Mouse (Mus musculus): Measurements from ENCODE around the gene Usp19. TPM values are rescaled to one million over a fixed set of nuclear protein-coding genes. Genes with fewer than 3 reads are reported as not detected.

Gene Usp19
- total and polyA plus RNA-seq, 3 experiments, result 44.7 to 197 (median 87.7) TPM

DNA sequence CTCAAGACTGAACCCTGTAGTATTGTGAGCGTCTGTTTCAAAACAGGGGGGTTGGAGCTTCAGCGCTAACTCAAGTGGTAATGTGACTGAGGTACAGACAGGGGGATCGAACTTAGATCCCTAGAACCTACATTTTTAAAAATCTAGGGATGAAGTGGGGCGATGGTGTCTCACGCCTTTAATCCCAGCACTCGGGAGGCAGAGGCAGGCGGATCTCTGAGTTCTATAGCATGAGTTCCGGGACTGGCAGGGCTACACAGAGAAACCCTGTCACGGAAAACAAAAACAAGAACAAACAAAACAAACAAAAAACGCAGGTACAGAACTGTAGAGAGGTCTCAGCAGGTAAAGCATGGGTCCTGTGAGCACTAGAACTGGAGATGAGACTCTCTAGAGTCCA is 33.4 kb upstream of the Usp19 start:
- peaks cover 11% of the 10 kb centered on the region for H3K36me3 ChIP-seq (replicated peaks)
- no peak overlapping the region for H3K4me3 ChIP-seq (ENCODE audit: low read depth, low read length)
- peaks cover 67% of the 10 kb centered on the region for H3K4me1 ChIP-seq (ENCODE audit: insufficient read depth, low read depth, low read length)
- H3K27me3 ChIP-seq (ENCODE audit: insufficient read depth, low read length), result no peaks in the 10 kb centered on the region
- no peaks in the 10 kb centered on the region for H3K9me3 ChIP-seq (replicated peaks)
- ATAC-seq (ENCODE audit: extremely low read depth, insufficient number of reproducible peaks, low FRiP score, poor library complexity, severe bottlenecking) (no peak), DNase-seq (ENCODE audit: low spot score) (no peak)
- TF ChIP-seq GATA1 (IDR thresholded peaks at IDR 0.05; ENCODE audit: borderline replicate concordance, low read length) (no peak), GATA2 (IDR thresholded peaks at IDR 0.05; ENCODE audit: borderline replicate concordance, low read depth, low read length) (no peak), POLR2AphosphoS5 (IDR thresholded peaks at IDR 0.05; ENCODE audit: insufficient replicate concordance, low read depth, low read length) (no peak), CTCF (IDR thresholded peaks at IDR 0.05; ENCODE audit: low read depth, low read length) (no peak), TAL1 (conservative IDR thresholded peaks at IDR 0.05; ENCODE audit: low read depth, low read length) (no peak)

DNA sequence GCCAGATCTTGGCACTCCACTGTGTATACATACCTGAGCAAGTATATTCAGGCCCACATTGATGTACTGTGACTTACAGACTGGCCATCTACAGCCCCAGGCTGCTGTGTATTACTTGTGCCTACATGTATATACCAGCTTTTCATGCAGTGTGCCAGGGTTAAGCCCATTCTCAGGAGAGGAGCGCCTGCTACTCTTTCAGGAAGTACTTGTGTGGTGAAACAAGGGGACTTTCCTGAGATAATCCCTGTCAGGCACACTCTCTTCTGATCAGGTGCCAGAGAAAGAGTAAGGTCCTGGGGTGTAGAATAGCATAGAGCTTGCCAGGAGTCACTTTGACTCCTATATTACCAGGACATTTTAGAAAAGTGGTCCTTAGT is 30.5 kb upstream of the Usp19 start:
- H3K4me3 ChIP-seq (ENCODE audit: low read depth, low read length), result peak overlapping the region; percentile 88
- ATAC-seq (ENCODE audit: extremely low read depth, insufficient number of reproducible peaks, low FRiP score, poor library complexity, severe bottlenecking) (no peak), DNase-seq (ENCODE audit: low spot score) (no peak)
- H3K9me3 ChIP-seq (replicated peaks), result no peaks in the 10 kb centered on the region
- peaks cover 41% of the 10 kb centered on the region for H3K36me3 ChIP-seq (replicated peaks)
- H3K4me1 ChIP-seq (ENCODE audit: insufficient read depth, low read depth, low read length), result peaks cover 62% of the 10 kb centered on the region
- no peak for TF ChIP-seq POLR2AphosphoS5 (IDR thresholded peaks at IDR 0.05; ENCODE audit: insufficient replicate concordance, low read depth, low read length)
- TF ChIP-seq GATA1 (IDR thresholded peaks at IDR 0.05; ENCODE audit: borderline replicate concordance, low read length), result no peak
- no peak for TF ChIP-seq CTCF (IDR thresholded peaks at IDR 0.05; ENCODE audit: low read depth, low read length)
- TF ChIP-seq GATA2 (IDR thresholded peaks at IDR 0.05; ENCODE audit: borderline replicate concordance, low read depth, low read length), result no peak
- no peak for TF ChIP-seq TAL1 (conservative IDR thresholded peaks at IDR 0.05; ENCODE audit: low read depth, low read length)
- H3K27me3 ChIP-seq (ENCODE audit: insufficient read depth, low read length), result no peaks in the 10 kb centered on the region

DNA sequence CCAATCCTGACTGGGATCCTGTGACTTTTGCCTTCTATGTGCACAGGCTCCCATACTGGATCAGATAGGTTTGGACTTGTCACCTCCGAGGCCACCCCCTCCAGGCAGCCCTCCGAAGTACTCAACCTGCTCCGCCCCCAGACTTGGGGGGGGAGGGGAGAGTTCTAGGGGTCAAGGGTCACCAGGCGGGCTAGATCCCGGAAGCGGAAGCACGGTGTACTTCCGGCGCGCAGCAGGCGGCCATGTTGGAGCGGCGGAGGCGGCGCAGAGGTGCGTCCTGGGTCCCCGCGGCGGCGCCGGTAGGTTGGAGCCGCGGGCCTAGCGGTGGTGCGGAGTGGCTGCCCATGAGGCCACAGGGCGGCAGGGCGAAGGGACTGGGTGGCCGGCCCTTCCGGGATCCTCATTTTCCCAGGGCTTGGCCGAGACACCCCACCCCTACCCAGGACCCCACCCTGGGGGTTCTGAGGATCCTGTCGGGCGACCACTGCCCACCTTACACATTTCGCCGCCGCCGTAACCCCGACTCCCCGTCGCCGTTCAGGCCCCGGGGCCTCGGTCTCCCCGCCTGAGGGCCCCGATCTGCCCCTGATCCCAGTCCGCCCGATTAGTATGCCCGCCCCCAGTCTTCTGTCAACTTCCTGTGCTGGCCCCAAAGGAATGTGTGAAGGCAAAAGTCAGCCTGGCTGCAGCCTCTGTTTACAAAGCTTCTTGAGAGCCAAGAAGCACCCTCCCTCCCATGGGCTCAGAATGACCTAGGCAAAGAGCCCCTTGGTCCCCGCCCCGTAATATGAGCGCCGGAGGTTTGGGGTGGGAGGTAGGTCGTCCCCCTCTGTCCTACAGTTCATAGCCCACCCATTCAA is 29.9 kb upstream of the Usp19 start, which contains the start of gene Ccdc71:
Gene Ccdc71 (plus strand): TSS at position 209 of the 860 bp plus-strand sequence.
- peak; percentile 77 for DNase-seq (ENCODE audit: low spot score)
- ATAC-seq (ENCODE audit: extremely low read depth, insufficient number of reproducible peaks, low FRiP score, poor library complexity, severe bottlenecking), result peak; percentile 82
- H3K4me3 ChIP-seq (ENCODE audit: low read depth, low read length), result peak within 1 kb of the TSS; percentile 88
- no peaks in the 10 kb centered on the region for H3K27me3 ChIP-seq (ENCODE audit: insufficient read depth, low read length)
- no peaks in the 10 kb centered on the region for H3K9me3 ChIP-seq (replicated peaks)
- peaks cover 47% of the 10 kb centered on the region for H3K36me3 ChIP-seq (replicated peaks)
- no peak for TF ChIP-seq CTCF (IDR thresholded peaks at IDR 0.05; ENCODE audit: low read depth, low read length)
- TF ChIP-seq TAL1 (conservative IDR thresholded peaks at IDR 0.05; ENCODE audit: low read depth, low read length), result no peak
- no peak for TF ChIP-seq GATA2 (IDR thresholded peaks at IDR 0.05; ENCODE audit: borderline replicate concordance, low read depth, low read length)
- TF ChIP-seq GATA1 (IDR thresholded peaks at IDR 0.05; ENCODE audit: borderline replicate concordance, low read length), result no peak
- TF ChIP-seq POLR2AphosphoS5 (IDR thresholded peaks at IDR 0.05; ENCODE audit: insufficient replicate concordance, low read depth, low read length), result no peak
- peaks cover 59% of the 10 kb centered on the region for H3K4me1 ChIP-seq (ENCODE audit: insufficient read depth, low read depth, low read length)

DNA sequence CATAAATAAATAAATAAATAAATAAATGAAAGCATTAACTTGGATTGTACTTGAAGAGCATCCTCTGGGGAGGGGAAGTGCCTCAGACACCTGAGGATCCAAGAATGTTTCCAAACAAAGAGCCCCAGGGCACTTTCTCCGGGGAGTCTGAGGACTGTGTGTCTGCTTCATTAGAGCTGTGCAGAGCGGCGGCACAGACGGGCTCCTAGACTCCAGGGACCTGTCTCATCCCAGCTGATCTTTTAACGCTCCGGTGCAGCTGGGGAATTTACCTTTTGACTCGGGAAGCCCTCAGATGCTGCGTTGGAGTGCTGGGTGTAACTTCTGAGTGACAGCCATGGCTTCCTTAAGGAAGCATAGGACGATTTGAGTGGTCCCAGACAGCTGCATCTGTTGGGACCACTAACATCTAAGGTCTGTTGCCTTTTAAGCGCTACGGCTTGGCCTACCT is 29.2 kb upstream of the Usp19 start, which contains the start of gene Klhdc8b:
Gene Klhdc8b (minus strand): TSS at position 401 of the 451 bp plus-strand sequence.
- Histone ChIP-seq H3K4me1 (ENCODE audit: insufficient read depth, low read depth, low read length) (peaks cover 52% of the 10 kb centered on the region), H3K4me3 (ENCODE audit: low read depth, low read length) (peak within 1 kb of the TSS; percentile 88), H3K9me3 (replicated peaks) (no peaks in the 10 kb centered on the region), H3K27me3 (ENCODE audit: insufficient read depth, low read length) (no peaks in the 10 kb centered on the region), H3K36me3 (replicated peaks) (peaks cover 52% of the 10 kb centered on the region)
- DNase-seq (ENCODE audit: low spot score), result no peak
- ATAC-seq (ENCODE audit: extremely low read depth, insufficient number of reproducible peaks, low FRiP score, poor library complexity, severe bottlenecking), result no peak
- TF ChIP-seq GATA2 (IDR thresholded peaks at IDR 0.05; ENCODE audit: borderline replicate concordance, low read depth, low read length), result no peak
- TF ChIP-seq CTCF (IDR thresholded peaks at IDR 0.05; ENCODE audit: low read depth, low read length), result no peak
- TF ChIP-seq TAL1 (conservative IDR thresholded peaks at IDR 0.05; ENCODE audit: low read depth, low read length), result no peak
- no peak for TF ChIP-seq POLR2AphosphoS5 (IDR thresholded peaks at IDR 0.05; ENCODE audit: insufficient replicate concordance, low read depth, low read length)
- TF ChIP-seq GATA1 (IDR thresholded peaks at IDR 0.05; ENCODE audit: borderline replicate concordance, low read length), result no peak

DNA sequence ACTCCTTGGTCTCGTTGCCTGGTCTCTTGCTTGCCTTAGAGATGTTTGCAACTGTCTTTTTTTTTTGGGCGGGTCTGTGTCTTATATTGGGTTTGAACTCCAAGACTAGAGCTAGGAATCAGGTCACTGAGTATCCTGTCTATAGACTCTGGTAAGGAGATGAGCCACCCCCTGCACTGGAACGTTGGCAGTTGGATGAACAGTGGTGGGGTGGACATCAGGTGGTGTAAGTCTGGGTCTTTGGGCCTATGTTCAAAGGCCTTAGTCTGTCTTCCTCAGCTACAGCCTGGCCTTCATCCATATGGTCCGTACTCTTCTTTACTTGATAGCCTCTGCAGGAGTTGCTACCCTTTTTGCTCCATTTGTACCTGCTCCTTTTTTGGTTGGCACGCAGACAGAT is 28.7 kb upstream of the Usp19 start:
- peak overlapping the region; percentile 88 for H3K4me3 ChIP-seq (ENCODE audit: low read depth, low read length)
- H3K36me3 ChIP-seq (replicated peaks), result peaks cover 54% of the 10 kb centered on the region

DNA sequence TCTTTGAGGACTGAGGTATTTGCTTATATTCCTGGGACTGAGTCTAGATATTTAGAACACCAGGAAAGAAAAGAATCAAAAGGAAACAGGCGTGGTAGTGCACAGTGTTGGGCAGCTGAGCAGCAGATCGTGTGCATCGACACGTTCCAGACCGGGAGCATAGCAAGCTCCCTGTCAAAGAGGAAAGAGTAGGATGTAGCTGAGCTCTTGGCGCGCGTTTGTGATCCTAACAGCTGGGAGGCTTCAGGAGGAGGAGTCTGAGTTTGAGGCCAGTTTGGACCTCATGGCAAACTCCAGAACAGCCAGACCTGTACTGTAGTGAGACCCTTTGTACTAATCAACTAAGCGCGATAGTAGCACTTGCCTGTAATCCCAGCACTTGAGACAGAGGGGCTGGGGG is 28.2 kb upstream of the Usp19 start:
- H3K36me3 ChIP-seq (replicated peaks), result peaks cover 59% of the 10 kb centered on the region
- H3K27me3 ChIP-seq (ENCODE audit: insufficient read depth, low read length), result no peaks in the 10 kb centered on the region
- peaks cover 47% of the 10 kb centered on the region for H3K4me1 ChIP-seq (ENCODE audit: insufficient read depth, low read depth, low read length)
- no peak for TF ChIP-seq GATA2 (IDR thresholded peaks at IDR 0.05; ENCODE audit: borderline replicate concordance, low read depth, low read length)
- TF ChIP-seq CTCF (IDR thresholded peaks at IDR 0.05; ENCODE audit: low read depth, low read length), result no peak
- no peaks in the 10 kb centered on the region for H3K9me3 ChIP-seq (replicated peaks)
- peak overlapping the region; percentile 88; the same call in 1 of the 2 replicates for H3K4me3 ChIP-seq (ENCODE audit: low read depth, low read length)
- DNase-seq (ENCODE audit: low spot score) (no peak), ATAC-seq (ENCODE audit: extremely low read depth, insufficient number of reproducible peaks, low FRiP score, poor library complexity, severe bottlenecking) (no peak)

More for the DNA sequence above, 28.7 kb upstream of the Usp19 start:
- no peak for DNase-seq (ENCODE audit: low spot score)
- no peak for TF ChIP-seq POLR2AphosphoS5 (IDR thresholded peaks at IDR 0.05; ENCODE audit: insufficient replicate concordance, low read depth, low read length)
- TF ChIP-seq GATA2 (IDR thresholded peaks at IDR 0.05; ENCODE audit: borderline replicate concordance, low read depth, low read length), result no peak
- no peak for ATAC-seq (ENCODE audit: extremely low read depth, insufficient number of reproducible peaks, low FRiP score, poor library complexity, severe bottlenecking)
- no peaks in the 10 kb centered on the region for H3K27me3 ChIP-seq (ENCODE audit: insufficient read depth, low read length)
- H3K9me3 ChIP-seq (replicated peaks), result no peaks in the 10 kb centered on the region
- peaks cover 48% of the 10 kb centered on the region for H3K4me1 ChIP-seq (ENCODE audit: insufficient read depth, low read depth, low read length)

All from G1E (cell line).